Mouse (Mus musculus): Measurements from ENCODE around the gene Fbxl19. TPM values are rescaled to one million over a fixed set of nuclear protein-coding genes. Genes with fewer than 3 reads are reported as not detected.
"Not testable (repeated sequence)": the region's sequence is repeated elsewhere in the genome, so short reads cannot be mapped to it uniquely, and the experiment has no call there.

The Fbxl19 gene
- total RNA-seq, 2 experiments from 2014 or later: 143 to 148 TPM

GRCm38 (mm10) chr7:127725924-127726323 lies 18.4 kb upstream of the Fbxl19 start:
- intact Hi-C loops (cut with DNase I): no loop called here
- DNase-seq: no peak

GRCm38 (mm10) chr7:127727898-127728297 lies 16.4 kb upstream of the Fbxl19 start:
- intact Hi-C loops (cut with DNase I): no loop called here
- DNase-seq: no peak

DNA sequence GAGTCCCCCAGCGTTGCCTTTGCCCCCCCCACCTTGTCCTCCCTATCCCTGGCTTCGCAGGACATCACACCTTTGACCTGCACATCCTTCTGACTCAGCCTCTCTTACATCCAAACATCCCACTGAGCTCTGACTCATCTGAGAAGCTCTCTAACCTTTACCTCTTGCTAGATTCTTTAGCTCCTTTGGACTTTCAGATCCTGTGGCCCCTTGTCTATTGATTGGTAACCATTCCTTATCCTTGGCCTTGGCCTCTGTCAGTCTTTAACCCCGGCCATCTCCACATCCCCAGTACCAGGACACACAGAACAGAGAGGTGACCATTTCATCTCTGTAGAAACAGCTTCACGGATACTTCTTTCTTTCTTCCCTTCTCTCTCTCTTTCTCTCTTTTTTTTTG lies 14.2 kb upstream of the Fbxl19 start:
- intact Hi-C loops (cut with DNase I): no loop called here
- DNase-seq: no peak

DNA sequence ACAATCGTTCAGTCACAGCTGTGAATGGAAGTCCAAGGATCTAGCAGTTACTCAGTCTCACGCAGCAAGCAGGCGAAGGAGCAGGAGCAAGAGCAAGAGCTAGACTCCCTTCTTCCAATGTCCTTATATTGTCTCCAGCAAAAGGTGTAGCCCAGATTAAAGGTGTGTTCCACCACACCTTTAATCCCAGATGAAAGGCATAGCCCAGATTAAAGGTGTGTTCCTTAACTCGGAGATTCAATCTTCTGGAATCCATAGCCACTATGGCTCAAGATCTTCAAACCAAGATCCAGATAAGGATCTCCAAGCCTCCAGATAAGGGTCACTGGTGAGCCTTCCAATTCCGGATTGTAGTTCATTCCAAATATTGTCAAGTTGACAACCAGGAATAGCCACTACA lies 12.3 kb upstream of the Fbxl19 start, which contains the start of gene Ctf2:
TSS of gene Ctf2 (minus strand) at position 101 of the 400 bp plus-strand sequence.
- DNase-seq; intact Hi-C loops (cut with DNase I): not testable (repeated sequence)

GRCm38 (mm10) chr7:127745251-127745651 lies 908 bp downstream of the Fbxl19 start:
- DNase-seq: peak; percentile 94
- intact Hi-C loops (cut with DNase I): loop anchor here (10.0 kb wide), 1 partner anchor 70 kb away; no protein-coding TSS in a partner anchor

DNA sequence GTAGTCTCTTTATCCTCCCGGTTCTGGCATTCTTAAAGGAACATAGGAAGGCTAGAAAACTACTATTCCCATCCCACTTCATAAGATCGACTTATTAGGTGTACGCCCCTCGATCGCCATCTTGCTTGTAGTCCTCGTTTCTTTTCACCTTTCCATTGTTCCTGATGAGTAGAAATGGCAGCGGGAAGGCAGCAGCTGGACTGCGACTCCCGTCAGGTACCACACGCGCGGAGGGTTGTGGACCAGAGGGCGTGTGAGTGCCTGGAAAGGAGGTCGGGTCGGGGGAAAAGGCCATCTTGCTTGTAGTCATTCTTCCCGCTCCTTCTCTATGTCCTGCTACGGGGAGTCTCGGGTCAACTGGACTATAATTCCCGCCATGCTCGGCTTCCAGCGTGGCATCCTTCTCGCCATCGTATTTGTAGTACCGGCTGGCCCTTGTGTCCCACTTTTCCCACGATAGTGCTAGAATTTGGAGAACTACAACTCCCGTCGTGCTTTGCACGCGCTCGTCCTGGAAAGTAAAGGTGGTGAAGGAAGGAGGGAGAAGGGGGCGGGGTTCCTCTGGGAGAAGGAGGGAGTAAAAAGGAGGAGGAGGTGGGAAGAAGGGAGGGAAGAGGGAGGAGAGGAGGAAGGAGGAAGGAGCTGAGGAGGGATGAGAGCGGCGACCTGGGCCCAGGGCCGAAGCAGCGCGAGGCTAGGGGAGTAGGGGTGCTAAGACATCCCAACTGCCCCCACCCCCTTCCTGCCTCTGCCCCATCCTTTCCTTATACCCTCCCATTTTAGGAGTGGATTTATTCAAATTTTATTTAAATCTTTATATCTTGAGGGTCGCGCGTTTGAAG lies 1.5 kb downstream of the Fbxl19 start:
- peak; percentile 97 for DNase-seq
- intact Hi-C loops (cut with DNase I): loop anchor here (10.0 kb wide), 1 partner anchor 71 kb away; no protein-coding TSS in a partner anchor

GRCm38 (mm10) chr7:127746494-127747491 lies 2.5 kb downstream of the Fbxl19 start:
- intact Hi-C loops (cut with DNase I): loop anchor here (10.0 kb wide), 1 partner anchor 72 kb away; no protein-coding TSS in a partner anchor
- DNase-seq: peak; percentile 63

DNA sequence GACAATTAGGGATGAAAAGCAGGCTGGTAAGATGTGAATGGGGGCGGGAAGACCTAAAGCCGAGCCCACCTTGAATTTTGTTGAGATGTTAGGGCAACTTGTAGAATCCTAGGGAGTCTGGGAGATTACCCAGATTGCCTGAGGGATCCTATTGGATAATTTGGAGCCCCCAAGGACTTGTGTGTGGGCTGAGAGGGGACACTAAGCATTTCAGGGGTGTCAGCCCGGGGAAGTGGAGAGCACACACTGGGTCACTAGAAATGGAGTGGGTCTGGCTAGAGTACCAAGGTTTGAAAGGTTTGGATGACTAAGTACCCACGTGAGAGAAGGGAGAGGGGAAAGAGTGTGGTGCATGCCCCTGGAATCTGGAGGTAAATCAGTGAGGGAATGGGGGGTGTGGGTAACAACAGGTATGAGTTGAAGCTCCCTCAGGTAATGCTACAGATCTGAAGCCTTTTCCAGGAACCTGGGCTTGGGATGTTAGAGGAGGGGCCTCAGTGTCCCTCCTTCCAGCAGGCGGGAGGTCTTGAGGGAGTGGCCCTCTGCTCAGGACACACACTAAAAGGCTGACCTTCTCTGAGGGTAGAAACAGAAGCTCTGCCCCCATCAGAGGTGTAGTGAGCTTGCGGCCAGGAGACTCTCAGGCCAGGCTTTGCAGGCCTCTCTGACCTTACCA lies 3.4 kb downstream of the Fbxl19 start:
- intact Hi-C loops (cut with DNase I): loop anchor here (10.0 kb wide), 1 partner anchor 73 kb away; no protein-coding TSS in a partner anchor
- no peak for DNase-seq

- intact Hi-C loops (cut with DNase I): loop anchor here (10.0 kb wide), 1 partner anchor 73 kb away; no protein-coding TSS in a partner anchor
- no peak for DNase-seq
Observed at GRCm38 (mm10) chr7:127748235-127748560, 3.9 kb downstream of the Fbxl19 start.

- intact Hi-C loops (cut with DNase I): no loop called here
- DNase-seq: no peak
Observed at GRCm38 (mm10) chr7:127750131-127751127, 6.1 kb downstream of the Fbxl19 start.

DNA sequence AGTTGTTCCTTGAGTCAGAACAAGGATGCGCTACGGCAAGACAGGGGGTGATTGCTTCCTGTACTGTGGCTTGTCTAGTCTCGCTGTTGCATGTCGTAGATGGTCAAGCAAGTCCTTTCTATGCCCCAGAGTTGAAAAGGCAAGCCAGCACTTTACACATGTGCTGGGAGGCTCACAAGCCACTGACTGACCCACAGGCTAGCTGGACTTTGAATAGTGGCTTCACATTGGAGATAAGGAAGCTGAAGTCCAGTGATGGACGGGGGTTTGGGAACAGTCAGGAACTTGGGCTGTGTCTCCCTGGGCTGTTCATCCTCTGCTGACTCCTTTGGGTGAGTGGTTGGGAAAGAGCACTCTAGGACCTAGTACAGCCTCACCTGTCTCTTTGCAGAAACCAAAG lies 7.3 kb downstream of the Fbxl19 start:
- DNase-seq: no peak
- intact Hi-C loops (cut with DNase I): no loop called here

GRCm38 (mm10) chr7:127752069-127752468 lies 7.7 kb downstream of the Fbxl19 start:
- intact Hi-C loops (cut with DNase I): no loop called here
- no peak for DNase-seq

DNA sequence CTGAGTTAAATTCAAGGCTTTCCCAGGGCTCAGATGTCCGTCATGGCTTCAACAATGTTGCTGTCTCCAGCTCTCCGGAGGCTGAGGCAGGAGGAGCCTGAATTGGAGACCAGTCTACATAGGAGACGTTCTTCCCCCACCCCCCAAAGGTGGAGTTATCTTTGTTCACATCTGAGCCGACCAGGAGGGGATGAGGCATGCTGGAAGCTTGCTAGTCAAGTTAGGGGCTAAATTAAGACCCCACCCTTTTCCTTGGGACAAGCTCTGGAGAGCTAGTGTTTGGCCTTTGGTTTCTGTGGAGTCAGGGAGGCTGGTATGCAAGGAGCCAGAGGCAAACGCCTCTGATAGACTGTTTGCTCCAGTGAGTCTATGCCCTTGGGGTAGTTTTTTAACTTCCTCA lies 8.8 kb downstream of the Fbxl19 start:
- intact Hi-C loops (cut with DNase I): no loop called here
- DNase-seq: no peak

GRCm38 (mm10) chr7:127753741-127754140 lies 9.4 kb downstream of the Fbxl19 start:
- intact Hi-C loops (cut with DNase I): no loop called here
- no peak for DNase-seq

DNA sequence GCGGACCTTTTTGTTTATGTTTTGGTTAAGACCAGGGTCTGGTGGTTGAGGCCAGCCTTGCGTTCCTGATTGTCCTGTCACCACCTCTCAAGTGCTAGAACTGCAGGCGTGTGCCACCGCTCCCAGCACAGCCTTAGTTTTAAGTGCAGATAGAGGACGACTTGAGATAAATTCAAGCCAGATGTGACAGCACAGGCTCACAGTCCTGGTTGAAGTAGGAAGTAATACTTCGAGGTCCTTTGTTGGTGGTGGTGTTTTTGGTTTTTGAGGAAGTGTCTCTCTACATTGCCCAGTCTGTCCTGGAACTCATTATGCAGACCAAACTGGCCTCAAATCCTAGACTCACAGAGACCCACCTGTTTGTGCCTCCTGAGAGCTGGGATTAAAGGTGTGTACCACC lies 15.4 kb downstream of the Fbxl19 start:
- intact Hi-C loops (cut with DNase I): no loop called here
- DNase-seq: no peak

GRCm38 (mm10) chr7:127760478-127760877 lies 16.1 kb downstream of the Fbxl19 start:
- no peak for DNase-seq
- intact Hi-C loops (cut with DNase I): no loop called here

GRCm38 (mm10) chr7:127761026-127761425 lies 16.7 kb downstream of the Fbxl19 start:
- intact Hi-C loops (cut with DNase I): no loop called here
- peak; percentile 66 for DNase-seq

- intact Hi-C loops (cut with DNase I): no loop called here
- DNase-seq: no peak
Observed at GRCm38 (mm10) chr7:127763642-127764041, 19.3 kb downstream of the Fbxl19 start.

DNA sequence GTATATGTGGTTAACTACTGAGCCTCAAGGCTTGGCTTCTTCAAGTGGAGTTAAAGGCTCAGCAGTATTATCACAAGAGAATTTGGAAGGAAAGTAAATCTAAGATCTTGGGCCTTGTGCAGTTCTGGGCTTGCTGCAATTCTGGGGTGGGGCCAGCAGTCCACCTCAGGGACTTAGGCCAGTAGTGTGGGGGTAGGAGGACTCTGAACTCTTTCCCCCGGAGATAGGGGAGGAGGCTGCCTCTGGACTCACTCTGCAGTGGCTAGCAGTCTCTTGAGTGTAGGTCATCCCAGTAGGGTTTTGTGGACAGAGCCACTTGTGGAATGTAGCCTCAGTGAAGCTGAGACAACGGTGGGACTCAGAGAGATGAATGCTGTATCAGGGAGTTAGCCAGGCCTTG lies 21.4 kb downstream of the Fbxl19 start:
- intact Hi-C loops (cut with DNase I): no loop called here
- DNase-seq: no peak
